Mouse (Mus musculus) gonadal fat pad, adult 2 months (tissue): Measurements from ENCODE around the gene Cd44. TPM values are rescaled to one million over a fixed set of nuclear protein-coding genes. Genes with fewer than 3 reads are reported as not detected.

Source experiments
- DNase-seq: peaks from one replicate; pipeline ENCODE4 v3.0.0-alpha.2; 2012; ENCODE audit warnings: low read depth
- polyA plus RNA-seq: library from polyadenylated mRNA; depleted of rRNA; stranded (reverse); fragments of >200 nt; gene quantifications from 2 replicates; pipeline ENCODE4 v1.2.3, GENCODE M21; 2012

The Cd44 gene
- polyA plus RNA-seq, 1 experiment, result 12.5 TPM

DNA sequence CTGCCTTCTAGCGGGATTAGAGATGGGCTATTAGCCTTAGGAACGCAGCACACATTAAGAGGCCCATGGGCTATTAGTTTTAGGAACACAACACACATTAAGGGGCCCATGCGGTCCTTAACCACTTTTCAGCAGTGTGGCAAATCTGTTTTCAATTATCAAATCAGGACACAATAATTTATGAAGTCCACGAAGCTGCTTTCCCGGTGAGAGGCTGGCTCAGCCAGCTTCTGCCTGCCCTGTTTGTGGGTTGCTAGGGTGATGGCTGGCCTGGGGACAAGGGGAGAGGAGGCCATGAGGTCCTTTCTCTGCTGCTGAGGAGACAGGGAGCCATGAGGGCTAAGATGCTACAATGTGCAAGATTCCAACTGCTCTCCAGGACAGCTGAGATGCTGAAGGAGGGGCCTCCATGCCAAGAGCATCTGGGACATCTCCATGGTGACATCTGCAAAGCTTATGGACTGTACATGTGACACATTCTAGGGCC is 81.2 kb downstream of the Cd44 start:
- no peak for DNase-seq

DNA sequence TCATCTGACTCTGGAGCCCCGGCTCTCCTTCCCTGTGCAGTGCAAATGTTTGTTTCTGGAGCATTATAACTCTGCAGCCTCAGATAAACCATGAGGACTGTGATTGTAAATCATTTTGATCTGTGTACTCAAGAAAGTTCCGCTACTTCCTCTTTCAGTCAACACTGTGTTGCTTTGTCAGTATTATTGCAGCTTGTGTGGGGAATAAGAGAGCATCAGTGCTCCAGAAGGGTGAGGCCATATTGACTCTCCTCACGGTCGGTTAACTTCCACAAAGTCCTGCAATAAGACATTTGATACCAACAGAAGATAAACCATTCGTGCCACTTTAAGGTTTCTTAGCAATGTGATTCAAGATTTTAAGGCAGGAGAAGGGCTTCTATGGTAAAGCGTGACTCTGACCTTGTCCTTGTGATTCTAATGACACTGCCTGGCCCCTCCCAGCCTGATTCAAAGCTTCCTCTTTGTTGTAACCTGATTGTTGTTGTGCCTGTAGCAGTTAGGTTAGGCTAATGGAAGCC is 86.1 kb downstream of the Cd44 start:
- no peak for DNase-seq

- DNase-seq, result no peak
Observed at GRCm38 (mm10) chr2:102812756-102813155, 88.7 kb downstream of the Cd44 start.

DNA sequence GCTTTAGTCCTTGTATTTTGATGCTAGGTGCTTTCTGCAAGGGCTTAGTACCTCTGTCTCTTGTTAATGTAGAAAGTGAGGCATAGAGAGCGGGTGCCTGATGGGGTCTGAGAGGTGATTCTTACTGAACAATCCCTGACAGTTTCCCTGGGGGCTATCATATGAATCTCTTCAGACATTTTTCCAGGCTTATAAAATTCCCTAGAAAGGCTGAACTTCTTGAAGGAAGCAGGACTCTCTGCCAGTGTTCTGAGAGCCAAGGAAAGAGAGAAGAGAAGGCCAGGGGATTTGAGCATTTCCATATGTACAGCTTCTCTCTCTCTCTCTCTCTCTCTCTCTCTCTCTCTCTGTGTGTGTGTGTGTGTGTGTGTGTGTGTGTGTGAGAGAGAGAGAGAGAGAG is 92.0 kb downstream of the Cd44 start:
- no peak for DNase-seq

GRCm38 (mm10) chr2:102807633-102808032 is 93.8 kb downstream of the Cd44 start:
- DNase-seq, result no peak

GRCm38 (mm10) chr2:102805761-102806496 is 95.5 kb downstream of the Cd44 start:
- DNase-seq, result no peak

DNA sequence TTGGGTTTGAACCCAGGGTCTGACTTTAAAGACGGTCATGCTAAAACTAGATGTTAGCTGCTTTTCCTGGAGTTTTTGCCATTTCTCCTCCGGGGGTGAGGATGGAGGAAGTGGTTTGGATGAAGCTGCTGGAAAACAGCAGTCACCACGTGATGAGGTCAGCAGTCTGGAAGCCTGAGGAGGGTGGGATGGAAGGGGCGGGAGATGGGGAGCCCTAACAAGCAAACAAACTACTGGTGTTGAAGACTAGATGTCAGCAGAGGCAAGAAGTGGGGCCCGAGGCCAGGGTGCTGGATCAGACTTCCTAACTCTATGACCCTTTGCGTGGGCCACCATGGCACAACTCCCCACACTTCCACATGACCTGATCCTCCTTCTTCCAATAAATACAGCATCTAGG is 96.2 kb downstream of the Cd44 start:
- no peak for DNase-seq

- DNase-seq, result no peak
Observed at GRCm38 (mm10) chr2:102804109-102804508, 97.4 kb downstream of the Cd44 start.

GRCm38 (mm10) chr2:102801899-102802298 is 99.6 kb downstream of the Cd44 start:
- DNase-seq, result no peak

- DNase-seq, result no peak
Observed at GRCm38 (mm10) chr2:102798149-102798548, 103.3 kb downstream of the Cd44 start.

DNA sequence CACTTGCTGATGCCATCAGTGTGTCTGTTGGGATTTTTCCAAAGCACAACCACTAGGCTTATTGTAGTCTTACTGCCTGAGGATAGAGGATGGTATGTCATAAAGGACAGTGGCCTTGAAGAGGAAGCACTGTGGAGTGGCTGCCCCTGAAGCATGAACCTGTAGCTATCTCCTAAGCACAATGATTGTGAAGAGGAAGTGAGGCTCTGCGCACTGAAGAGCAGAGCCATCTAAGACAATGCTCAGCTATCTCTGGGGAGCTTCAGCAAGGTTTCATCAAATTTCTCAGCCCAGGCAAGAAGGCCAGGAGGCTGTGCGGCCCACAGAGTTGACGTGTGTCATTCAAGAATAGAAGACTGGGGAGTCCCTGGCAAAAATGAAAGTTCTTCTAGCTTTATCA is 106.4 kb downstream of the Cd44 start:
- DNase-seq, result no peak

GRCm38 (mm10) chr2:102792804-102793203 is 108.7 kb downstream of the Cd44 start:
- DNase-seq, result no peak

DNA sequence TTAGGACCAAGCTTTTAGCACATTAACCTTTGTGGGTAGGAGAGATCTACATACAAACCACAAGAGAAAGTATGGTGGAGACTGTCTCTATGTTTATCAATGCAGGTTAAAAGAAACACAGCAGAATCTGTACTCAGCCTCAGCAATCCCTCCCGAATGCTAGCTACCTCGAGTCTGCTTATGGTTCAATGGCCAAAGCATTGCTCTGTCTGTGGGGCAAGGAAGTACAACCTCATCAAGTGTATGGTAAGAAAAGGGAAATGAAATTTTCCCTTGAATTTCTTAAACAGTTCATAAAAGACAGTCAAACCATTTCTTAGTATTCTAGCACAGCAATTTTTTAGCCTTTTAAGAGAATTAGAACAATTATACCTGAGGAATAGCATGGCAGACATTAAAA is 109.8 kb downstream of the Cd44 start:
- no peak for DNase-seq

GRCm38 (mm10) chr2:102785696-102786095 is 115.8 kb downstream of the Cd44 start:
- no peak for DNase-seq

- DNase-seq, result no peak
Observed at GRCm38 (mm10) chr2:102782751-102783150, 118.7 kb downstream of the Cd44 start.

GRCm38 (mm10) chr2:102778208-102778607 is 123.3 kb downstream of the Cd44 start:
- DNase-seq, result peak; percentile 75

GRCm38 (mm10) chr2:102775561-102775960 is 125.9 kb downstream of the Cd44 start:
- DNase-seq, result no peak

GRCm38 (mm10) chr2:102774700-102775099 is 126.8 kb downstream of the Cd44 start:
- DNase-seq, result no peak

GRCm38 (mm10) chr2:102772276-102772675 is 129.2 kb downstream of the Cd44 start:
- no peak for DNase-seq

DNA sequence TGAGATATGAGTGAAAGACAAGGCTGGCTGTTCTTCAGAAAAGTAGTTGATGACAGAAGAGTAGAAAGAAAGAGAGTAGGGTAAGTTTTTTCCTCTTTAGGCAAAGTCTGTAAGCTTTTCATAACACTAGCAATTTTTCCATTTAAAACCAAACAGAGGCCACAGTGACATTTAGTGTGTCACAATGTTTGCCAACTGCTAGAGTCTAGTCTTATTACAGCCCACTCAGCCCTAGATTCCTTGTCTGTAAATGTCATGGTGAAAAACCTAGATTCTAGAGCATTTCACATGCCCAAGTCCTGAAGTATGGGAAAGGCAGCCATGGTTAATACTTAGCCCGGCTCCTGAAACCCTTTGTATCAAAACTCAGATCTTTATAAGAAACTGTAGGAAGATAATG is 130.2 kb downstream of the Cd44 start:
- no peak for DNase-seq

- DNase-seq, result no peak
Observed at GRCm38 (mm10) chr2:102768267-102768666, 133.2 kb downstream of the Cd44 start.

DNA sequence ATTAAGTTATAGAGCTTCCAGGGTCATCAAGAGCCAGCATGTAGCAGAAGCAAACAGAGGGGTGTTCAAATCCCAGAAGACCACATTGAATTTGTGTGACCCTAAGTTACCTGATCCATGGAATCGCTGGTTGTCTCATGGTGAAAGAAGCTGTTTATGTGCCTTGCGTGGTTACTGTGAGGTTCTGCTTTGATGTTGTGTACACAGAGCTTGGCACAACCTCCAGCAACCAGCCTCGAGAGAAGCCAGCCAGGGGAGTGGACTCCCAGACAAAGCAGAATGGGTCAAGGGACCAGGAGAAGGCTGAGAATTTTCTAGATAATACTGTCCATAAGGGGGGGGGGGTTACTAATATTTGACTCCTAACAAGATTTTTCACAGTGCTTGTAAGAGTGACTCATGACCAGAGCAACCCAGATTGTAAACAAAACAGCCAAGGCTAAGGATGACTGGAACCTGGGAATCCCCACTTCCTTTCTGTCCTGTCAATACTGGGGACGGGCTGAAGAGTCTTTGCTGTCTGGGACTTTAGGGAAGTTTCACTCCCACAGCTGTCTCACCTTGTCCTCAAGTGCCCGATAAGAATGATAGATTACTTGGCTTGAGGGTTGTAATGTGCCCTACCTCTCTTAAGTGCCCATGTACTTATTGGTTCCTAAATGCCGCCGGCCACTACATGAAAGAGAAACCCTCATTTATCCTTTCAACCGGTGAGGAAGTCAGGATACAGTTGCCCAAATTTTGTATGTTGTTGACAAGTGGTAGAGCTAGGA is 136.7 kb downstream of the Cd44 start:
- DNase-seq, result no peak

DNA sequence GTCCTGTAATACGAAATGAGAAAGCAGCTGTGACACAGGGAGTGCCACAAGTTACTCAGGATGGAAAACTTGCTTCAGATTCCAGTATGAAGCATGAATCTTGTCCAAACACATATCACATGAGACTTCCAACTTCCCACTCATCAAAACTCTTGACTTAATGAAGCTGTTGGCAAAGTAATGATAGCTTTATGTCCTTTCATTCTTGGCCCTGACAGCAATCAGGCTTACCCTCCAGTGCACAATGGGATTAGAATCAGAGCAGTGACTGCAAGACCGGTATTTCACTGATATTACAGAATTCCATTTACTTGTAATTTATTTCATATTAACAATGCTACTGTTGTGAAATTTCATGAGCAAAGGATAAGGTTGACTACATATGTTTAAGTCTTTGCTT is 137.5 kb downstream of the Cd44 start:
- DNase-seq, result peak; percentile 95
